Mouse (Mus musculus): ENCODE data around the gene Nfib.

- TF ChIP-seq CTCF (IDR thresholded peaks at IDR 0.05): no peak
- TF ChIP-seq EP300 (IDR thresholded peaks at IDR 0.05): peak; percentile 66
These were observed 261.5 kb downstream of the Nfib start for GRCm38 (mm10) chr4:82444078-82444477.

Measured in lung, postnatal 0 days (tissue).